Comparison of ENCODE assay signal across 8 mouse cellular contexts in genomic region chr3:145922019-145922854, GRCm38 (mm10). TPM values are rescaled to one million over a fixed set of nuclear protein-coding genes. Genes with fewer than 3 reads are reported as not detected.
DNase-seq lines count a peak whose midpoint lies in the region; ATAC-seq and TF ChIP-seq lines count a peak whose summit lies in the region.

Gene Bcl10, plus strand, starts transcription at chr3:145922804.

- H3K4me3 ChIP-seq in left cerebral cortex, adult 2 months: peak within 1 kb of the TSS; percentile 50
- peak within 1 kb of the TSS; percentile 62 for H3K4me3 ChIP-seq in bone marrow, adult 2 months (replicated peaks; ENCODE audit: control insufficient read depth, low read depth, low read length)
- H3K4me3 ChIP-seq in heart, embryonic 14.5 days (ENCODE audit: control insufficient read depth in 1 of 2, insufficient read depth in 1 of 2, low read depth in 1 of 2, low read length in 2 of 2): peak within 1 kb of the TSS; percentile 36 to 77; a peak in 3 of 4 replicates
- peak within 1 kb of the TSS; percentile 89 for H3K4me3 ChIP-seq in neural tube, embryonic 13.5 days

- ATAC-seq in heart, embryonic 14.5 days (ENCODE audit: insufficient number of reproducible peaks, insufficient read depth, low FRiP score, low read depth): no peak
- ATAC-seq in neural tube, embryonic 13.5 days (ENCODE audit: low read depth): no peak

- H3K4me1 ChIP-seq in bone marrow, adult 2 months (ENCODE audit: control insufficient read depth, insufficient read depth, low read length): peaks cover 2% of the 10 kb centered on the region; the same call in 1 of the 2 replicates
- H3K4me1 ChIP-seq in heart, embryonic 14.5 days (ENCODE audit: control insufficient read depth in 2 of 2, insufficient read depth in 2 of 2, low read length in 2 of 2): peaks cover 3 to 13% of the 10 kb centered on the region in 2 experiments; a peak in 3 of 4 replicates
- peaks cover 17% of the 10 kb centered on the region for H3K4me1 ChIP-seq in neural tube, embryonic 13.5 days (replicated peaks)

- no peaks in the 10 kb centered on the region for H3K27me3 ChIP-seq in heart, embryonic 14.5 days (ENCODE audit: control insufficient read depth, insufficient read depth, low read length)
- no peaks in the 10 kb centered on the region for H3K27me3 ChIP-seq in neural tube, embryonic 13.5 days

- WGBS in bone marrow, adult 2 months: 78% methylated on average over 11 of the region's 11 CpGs
- 23% methylated on average over 11 of the region's 11 CpGs for WGBS in heart, embryonic 14.5 days
- 38% methylated on average over 11 of the region's 11 CpGs for WGBS in neural tube, embryonic 13.5 days

- intact Hi-C loops in left cerebral cortex, adult 2 months (cut with DNase I): no loop called here
- intact Hi-C loops in left cerebral cortex, postnatal 25 days (cut with DNase I): no loop called here

- no peak for TF ChIP-seq CTCF in left cerebral cortex, adult 2 months (IDR thresholded peaks at IDR 0.05)
- no peak for TF ChIP-seq CTCF in bone marrow, adult 2 months (IDR thresholded peaks at IDR 0.05; ENCODE audit: control insufficient read depth, insufficient read depth, low read length)

- no peaks in the 10 kb centered on the region for H3K36me3 ChIP-seq in heart, embryonic 14.5 days (ENCODE audit: control insufficient read depth, insufficient read depth, low read length)
- no peaks in the 10 kb centered on the region for H3K36me3 ChIP-seq in neural tube, embryonic 13.5 days

- peak within 1 kb of the TSS; percentile 70 for H3K4me2 ChIP-seq in heart, embryonic 14.5 days (ENCODE audit: low read length)
- peak within 1 kb of the TSS; percentile 52 for H3K4me2 ChIP-seq in neural tube, embryonic 13.5 days

- H3K9me3 ChIP-seq in heart, embryonic 14.5 days (ENCODE audit: control insufficient read depth, low read length): peaks cover 6% of the 10 kb centered on the region; the same call in 1 of the 2 replicates
- H3K9me3 ChIP-seq in neural tube, embryonic 13.5 days: no peaks in the 10 kb centered on the region

- peak within 1 kb of the TSS; percentile 85 for H3K27ac ChIP-seq in left cerebral cortex, adult 2 months
- H3K27ac ChIP-seq in bone marrow, adult 2 months (ENCODE audit: control insufficient read depth, insufficient read depth, low read depth, low read length, poor library complexity): peak within 1 kb of the TSS; percentile 39; the same call in 1 of the 2 replicates
- peak within 1 kb of the TSS; percentile 71 to 82 for H3K27ac ChIP-seq in heart, embryonic 14.5 days (replicated peaks in 1 of 2; ENCODE audit: control insufficient read depth in 1 of 2, insufficient read depth in 1 of 2, low read depth in 2 of 2, low read length in 2 of 2)
- H3K27ac ChIP-seq in neural tube, embryonic 13.5 days (replicated peaks): peak within 1 kb of the TSS; percentile 67

- TF ChIP-seq POLR2A in bone marrow, adult 2 months (IDR thresholded peaks at IDR 0.05; ENCODE audit: borderline replicate concordance, control insufficient read depth, low read depth, low read length): no peak

- peak within 1 kb of the TSS; percentile 68 for H3K9ac ChIP-seq in heart, embryonic 14.5 days (ENCODE audit: low read length)
- H3K9ac ChIP-seq in neural tube, embryonic 13.5 days: peak within 1 kb of the TSS; percentile 27

- DNase-seq in left cerebral cortex, adult 2 months (ENCODE audit: extremely low spot score in 1 of 2, low spot score in 2 of 2): no peak
- no peak for DNase-seq in left cerebral cortex, adult 9 months (ENCODE audit: low spot score in 2 of 2)
- no peak for DNase-seq in left cerebral cortex, postnatal 25 days (ENCODE audit: low spot score in 2 of 2)
- no peak for DNase-seq in c-Kit-positive CD71-positive TER-119-positive erythroid progenitor cells, embryonic 14.5 days (ENCODE audit: low spot score)
- DNase-seq in spleen, adult 12 weeks (ENCODE audit: low spot score): no peak

RNA-seq across cellular contexts. Expression of gene Bcl10, which starts in this region (rescaled TPM):
- 10 to 100 TPM; 15.2 TPM for total RNA-seq in left cerebral cortex, adult 2 months (2021)
- 8.8 and 14.2 TPM in 2 replicates for polyA plus RNA-seq in bone marrow, adult 2 months (2011; ENCODE audit: insufficient read depth, insufficient read length, low replicate concordance, missing spikeins)
- polyA plus RNA-seq in heart, embryonic 14.5 days (2014; fragmentation: Nextera tagmentation; extraction: Ambion mirVana): 40.2 and 44.0 TPM in 2 replicates
- 10 to 100 TPM; 13.0 to 13.7 TPM for total RNA-seq in left cerebral cortex, postnatal 25 days (2021)
- polyA plus RNA-seq in neural tube, embryonic 13.5 days (2015; fragmentation: Nextera tagmentation; extraction: Ambion mirVana): 40.7 and 48.9 TPM in 2 replicates
